Mouse (Mus musculus) monocyte, adult 5-6 weeks (primary cell): ENCODE data around the gene Gtf2e1. TPM values are rescaled to one million over a fixed set of nuclear protein-coding genes. Genes with fewer than 3 reads are reported as not detected.

Experiments used
- ATAC-seq: fragments of 153-309, 156-312 bp; replicated peaks from 2 replicates; pipeline ENCODE4 v1.8.0; 2017; ENCODE audit warnings: mild to moderate bottlenecking; ENCODE audit not compliant: low TSS enrichment, insufficient number of reproducible peaks, severe bottlenecking, poor library complexity, low FRiP score
- total RNA-seq: library from RNA; stranded (forward); fragments of 200-1000, 200-491, 200-594 nt; gene quantifications from 3 replicates; pipeline ENCODE4 v1.2.3, GENCODE M21; 2017

Gtf2e1 gene
- total RNA-seq, 1 experiment from 2014 or later: 20.1 TPM

DNA sequence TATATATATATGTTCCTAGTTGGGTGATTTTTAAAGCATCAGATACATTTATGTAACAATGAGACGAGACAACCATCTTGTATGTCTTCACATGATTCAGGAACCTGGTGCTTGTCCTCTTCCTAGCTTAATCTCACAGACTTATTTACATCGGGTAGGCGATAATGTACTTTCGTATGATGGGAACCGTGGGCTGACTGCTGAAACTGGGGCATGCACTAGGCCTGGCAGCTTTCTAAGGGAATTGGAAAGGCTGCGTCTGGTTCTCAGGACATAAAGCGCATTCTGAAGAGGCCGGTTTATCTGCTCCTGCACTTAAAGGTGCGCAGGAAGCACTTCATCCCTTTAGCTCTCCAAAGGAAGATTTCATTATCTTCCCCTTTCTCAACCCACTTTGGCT, 32.8 kb downstream of the Gtf2e1 start:
- no peak for ATAC-seq

DNA sequence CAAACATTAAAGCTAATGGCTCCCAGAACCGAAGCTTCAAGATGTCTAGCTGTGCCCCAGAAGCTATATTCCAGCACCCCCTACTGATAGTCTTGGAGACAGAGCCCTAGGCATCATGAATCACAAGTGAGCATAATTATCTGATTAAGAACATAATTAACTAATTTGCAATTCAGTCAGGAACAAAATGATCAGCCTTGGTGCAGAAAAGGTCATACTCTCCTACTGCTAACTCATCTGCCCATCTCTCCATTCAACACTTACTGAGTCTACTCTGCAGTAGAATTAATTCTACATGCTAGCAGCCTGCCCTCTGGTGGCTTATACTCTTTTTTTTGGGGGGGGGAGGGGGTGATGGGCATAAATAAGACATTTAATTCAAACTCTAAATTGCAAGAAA, 35.1 kb downstream of the Gtf2e1 start:
- no peak for ATAC-seq

DNA sequence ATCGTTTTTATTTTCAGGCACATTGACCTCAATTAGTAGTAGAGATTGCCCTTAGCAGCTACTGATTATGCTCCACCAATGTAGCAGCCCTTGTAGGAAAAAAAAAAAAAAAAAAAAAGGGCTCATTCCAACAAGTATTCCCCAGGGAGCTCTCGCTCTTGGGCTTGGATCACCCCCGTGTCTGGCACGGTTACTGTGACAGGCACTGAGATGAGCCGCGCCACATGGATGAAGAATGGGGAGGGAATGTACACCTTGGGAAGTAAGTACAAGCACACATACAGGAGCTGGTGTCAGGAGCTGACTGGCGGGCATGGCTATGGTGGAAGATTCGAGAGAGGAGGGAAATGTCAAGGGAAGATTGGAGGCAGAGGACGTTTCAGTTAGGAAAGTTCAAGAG, 41.0 kb downstream of the Gtf2e1 start:
- no peak for ATAC-seq

DNA sequence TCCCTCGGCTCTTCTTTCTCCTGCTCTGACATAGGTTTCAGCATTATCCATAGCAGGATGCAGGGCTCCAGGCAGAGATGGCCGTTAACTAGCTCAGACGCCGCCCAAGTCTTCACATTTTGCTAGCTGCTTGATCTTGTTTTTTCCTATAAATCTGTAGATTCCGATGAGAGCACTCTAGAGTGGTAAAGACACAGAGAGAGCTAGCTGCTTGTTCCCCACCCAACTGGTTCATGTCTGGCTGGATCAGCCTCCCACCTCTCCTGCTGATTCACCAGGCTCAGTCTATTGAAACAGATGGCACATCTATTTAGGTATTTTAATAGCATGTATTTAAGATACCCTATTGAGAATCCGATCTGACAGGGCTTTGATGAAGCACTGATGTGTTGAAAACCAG, 44.6 kb downstream of the Gtf2e1 start:
- ATAC-seq: no peak

DNA sequence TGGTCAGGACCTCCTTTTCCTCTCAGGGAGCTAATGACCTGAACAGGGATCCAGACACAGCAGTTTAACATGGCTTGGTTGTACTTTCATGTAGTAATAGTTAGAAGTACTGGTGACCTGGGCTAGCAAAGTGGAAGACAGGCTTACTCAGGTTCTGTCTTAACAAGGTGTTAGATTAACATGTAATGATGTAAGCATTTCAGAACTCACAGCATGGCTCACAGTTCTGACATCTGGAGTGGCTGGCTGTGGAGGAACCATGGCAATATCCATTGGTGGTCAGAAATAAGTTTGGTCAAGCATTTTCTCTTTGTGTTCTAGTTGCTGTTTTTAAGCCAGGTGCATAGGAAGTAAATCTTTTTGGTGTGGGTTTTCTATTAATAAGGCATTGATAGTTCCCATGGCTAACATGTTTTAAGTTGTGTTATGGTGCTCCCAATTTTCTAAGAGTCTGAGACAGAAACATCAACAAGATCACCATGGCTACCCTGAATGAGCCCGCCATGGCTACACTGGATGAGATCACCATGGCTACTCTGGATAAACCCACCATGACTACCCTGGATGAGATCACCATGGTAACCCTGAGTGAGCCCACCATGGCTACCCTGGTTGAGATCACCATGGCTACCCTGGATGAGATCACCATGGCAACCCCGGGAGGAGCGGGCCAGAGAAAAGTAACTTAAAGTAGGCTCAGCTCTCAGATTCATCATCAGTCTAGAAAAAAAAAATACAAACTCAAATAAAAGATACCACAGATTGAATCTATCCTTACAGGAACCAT, 52.6 kb downstream of the Gtf2e1 start:
- ATAC-seq: no peak

DNA sequence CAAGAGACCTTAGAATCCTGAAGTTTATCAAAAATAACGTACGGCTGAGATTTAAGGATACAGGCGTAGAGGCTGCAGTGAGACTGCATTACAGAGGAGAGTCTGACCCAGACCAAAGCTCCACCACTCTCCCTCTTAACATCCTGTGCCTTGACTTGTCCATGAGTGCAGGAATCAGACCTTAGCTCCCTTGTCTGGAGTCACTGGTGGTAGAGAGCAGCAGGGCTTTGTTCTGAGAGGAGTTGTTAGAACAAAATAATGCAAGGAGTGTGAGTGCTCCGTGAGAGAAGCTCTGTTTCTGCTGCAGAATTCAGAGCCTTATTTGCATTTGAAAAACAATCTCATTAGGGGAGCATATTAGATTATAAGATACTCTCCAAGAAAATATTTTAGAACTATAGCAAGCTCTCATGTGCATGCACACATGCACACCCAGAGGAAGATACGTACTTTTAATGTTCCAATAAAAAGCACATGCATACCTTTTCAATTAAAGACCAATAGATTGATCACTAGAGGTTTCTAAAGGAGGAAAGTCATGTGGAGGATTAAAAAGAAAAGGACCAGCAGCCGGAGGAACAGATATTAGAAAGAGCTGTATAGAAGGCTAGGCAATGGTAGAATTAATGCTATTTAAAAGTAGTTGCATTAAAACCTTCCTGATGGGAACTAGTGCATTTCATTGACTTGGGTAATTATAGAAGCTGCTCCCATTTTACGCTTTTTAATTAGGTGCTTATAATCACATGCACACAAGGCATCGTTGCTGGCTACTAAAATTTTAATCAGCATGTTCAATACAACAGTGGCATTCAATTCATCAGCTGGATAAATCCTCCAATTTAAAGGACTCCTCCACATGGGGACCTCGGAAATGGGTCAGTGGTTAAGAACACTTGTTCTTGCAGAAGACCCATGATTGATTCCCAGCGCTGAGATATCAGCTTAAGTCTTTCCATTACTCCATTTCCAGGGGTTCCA, 61.0 kb downstream of the Gtf2e1 start:
- ATAC-seq: no peak

DNA sequence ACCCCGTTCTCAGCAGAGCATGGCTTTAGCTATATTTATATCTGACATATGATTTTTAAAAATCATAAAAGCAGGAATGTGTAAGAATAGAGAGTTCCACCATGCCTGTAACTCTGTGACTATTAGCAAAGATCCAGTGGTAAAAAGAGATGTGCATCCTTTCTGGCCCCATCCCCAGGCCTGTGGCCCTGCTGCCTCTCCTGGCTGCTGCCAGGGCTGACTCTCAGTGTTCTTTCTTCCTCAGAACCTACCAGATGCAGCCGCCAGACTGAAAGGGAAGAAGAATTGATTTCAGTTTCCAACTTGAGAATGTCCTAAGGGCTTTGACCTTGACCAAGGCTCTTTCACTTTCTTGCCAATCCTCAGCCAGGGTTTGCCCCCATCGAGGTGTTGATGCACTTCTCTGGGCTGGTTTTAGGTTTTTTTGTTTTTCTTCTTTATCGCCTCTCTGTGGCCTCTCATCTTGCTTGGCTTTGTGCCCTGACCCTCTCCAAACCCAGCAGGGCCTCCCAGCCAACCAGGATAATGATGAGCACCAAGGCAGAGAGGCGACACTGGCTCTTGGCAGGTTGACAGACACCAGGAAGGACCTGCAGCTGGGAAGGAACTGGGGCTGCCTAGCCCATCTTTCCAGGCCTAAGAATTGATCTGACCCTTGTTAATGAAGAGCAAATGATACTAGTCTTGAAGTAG, 66.8 kb downstream of the Gtf2e1 start:
- no peak for ATAC-seq

DNA sequence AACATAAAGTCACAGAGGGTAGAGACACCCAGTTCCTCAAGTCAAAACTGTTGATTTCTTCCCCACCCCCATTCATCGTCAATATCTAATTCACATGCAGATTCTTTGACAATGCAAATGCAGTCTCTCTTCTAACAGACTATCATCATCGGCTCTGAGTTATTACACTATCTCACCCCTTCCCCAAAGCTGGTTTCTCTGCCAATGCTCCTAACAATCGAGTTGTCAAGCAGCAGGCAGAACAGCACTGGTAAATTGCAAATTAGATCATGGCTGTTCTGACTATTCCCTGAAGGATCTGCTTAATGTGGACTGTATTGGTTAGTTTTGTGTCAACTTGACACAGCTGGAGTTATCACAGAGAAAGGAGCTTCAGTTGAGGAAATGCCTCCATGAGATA, 70.0 kb downstream of the Gtf2e1 start:
- ATAC-seq: no peak

DNA sequence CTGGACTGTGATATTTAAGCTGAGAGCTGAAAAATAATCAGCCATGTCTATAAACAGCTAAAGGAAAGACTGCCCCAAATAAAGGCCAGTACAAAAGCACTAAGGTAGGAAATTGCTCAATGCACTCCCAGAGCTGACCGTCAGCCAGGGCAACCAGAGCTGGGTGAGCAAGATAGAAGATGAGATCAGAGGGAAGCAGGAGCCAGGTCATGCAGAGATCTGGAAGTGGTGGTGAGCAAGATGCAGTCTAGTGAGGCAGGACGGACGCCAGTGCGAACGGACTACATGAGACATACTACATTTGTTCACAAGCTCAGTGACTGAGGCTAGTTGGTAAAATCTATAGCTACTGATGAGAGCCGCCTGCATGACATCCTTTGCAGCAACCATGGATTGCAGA, 75.6 kb downstream of the Gtf2e1 start:
- no peak for ATAC-seq

DNA sequence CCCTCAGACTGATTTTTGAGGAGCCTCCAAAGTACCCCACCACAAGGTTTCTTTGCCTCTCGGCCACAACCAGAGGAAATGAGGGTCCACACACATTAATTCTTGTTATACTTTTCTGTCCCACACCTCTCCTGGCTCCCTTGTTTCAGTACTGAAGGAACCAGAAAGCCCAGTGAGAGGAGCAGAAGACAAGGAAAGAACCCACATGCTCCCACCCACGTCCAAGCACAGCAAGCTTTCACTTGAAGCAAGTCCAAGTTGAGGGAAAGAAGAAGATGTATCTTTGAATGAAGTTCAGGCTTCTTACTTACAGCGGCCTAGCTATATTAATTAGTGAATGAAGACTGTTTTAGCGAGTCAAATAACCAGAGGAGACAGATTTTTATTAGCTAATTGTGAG, 76.7 kb downstream of the Gtf2e1 start:
- ATAC-seq: no peak

DNA sequence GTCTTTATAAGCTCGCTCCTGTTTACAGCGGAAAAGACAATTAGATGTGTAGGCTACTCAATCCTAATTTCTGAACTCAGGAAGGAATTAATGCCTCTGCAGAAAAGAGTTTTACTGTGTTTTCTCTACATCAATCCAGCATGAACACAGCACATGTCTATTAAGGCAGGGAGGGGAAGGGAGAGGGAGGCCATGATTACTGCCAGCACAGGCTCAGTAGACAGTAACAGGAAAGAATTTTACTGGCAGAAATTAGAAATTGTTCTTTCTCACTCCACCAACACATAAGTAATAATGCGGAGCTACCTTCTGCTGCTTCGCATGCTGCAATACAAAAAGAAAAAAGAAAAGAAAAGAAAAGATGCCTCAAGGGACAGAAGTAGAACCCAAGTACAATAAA, 78.0 kb downstream of the Gtf2e1 start:
- ATAC-seq: no peak

Other genes starting within 250 kb of the Gtf2e1 start
- gene Stxbp5l, start 154.8 kb downstream of the Gtf2e1 start, total RNA-seq: not detected in 3 replicates
- gene Rabl3, start 96 bp upstream of the Gtf2e1 start, total RNA-seq: 5.7 to 12.0 TPM (median 7.3 TPM) in 3 replicates
- gene Hgd, start 40.4 kb upstream of the Gtf2e1 start, total RNA-seq: not detected in 3 replicates
- gene Ndufb4, start 114.7 kb upstream of the Gtf2e1 start, total RNA-seq: 8.2 to 43.3 TPM (median 18.0 TPM) in 3 replicates
- gene Fstl1, start 237.1 kb upstream of the Gtf2e1 start, total RNA-seq: 0.68 TPM in 1 of 3 replicates, not detected in the others